Mouse (Mus musculus): ENCODE measurements around the gene Vmn1r230. TPM values are rescaled to one million over a fixed set of nuclear protein-coding genes. Genes with fewer than 3 reads are reported as not detected.

Gene Vmn1r230
- not detected in 2 replicates for polyA plus RNA-seq (2015; fragmentation: Nextera tagmentation; extraction: Ambion mirVana)

DNA sequence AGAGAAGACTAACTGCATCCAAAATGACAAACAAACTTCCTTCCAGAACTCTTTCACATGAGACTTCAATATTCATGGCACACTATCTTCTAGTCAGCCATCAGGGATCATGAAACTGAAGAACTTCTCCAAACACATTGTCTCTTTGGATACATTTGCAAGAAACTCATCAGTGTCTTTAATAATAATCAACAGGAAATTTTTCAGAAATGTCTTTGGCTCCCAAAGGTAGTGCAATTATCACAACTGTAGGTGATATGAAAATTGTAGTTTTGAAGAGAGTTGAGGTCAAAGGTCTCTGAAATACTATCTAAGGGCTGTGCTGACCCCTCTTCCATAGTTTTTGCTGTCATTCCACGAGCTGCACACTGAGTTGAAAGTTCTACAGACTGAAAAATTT is at the start of gene Vmn1r230:
Gene Vmn1r230, plus strand, starts transcription at position 301 of the 400 bp plus-strand sequence.
- WGBS, result 5% methylated on average over 1 of the region's 1 CpGs
- ATAC-seq (ENCODE audit: borderline replicate concordance, extremely low read depth, low FRiP score, low TSS enrichment), result no peak

DNA sequence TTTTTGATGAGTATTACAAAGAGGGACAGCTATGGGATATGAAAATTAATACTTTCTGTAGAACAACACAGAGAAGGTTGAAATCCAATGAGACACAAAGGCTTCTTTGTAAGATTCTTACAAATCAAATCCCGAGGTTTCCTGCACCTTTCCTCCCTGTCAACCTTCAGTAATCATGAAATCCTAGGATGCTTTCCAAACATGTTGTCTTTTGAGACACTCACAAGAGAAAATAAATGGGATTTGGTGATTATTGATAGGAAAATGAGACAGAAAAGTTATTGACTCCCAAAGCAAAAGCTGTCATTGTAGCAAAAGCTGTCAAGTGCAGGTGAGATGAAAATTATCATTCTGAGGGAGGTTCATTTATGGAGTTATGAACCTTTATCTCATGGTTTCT is 29.0 kb upstream of the Vmn1r230 start, which contains the start of gene Vmn1r229:
Gene Vmn1r229, plus strand, starts transcription at position 301 of the 400 bp plus-strand sequence.
- H3K4me2 ChIP-seq, result no peak within 1 kb of the TSS
- no peaks in the 10 kb centered on the region for H3K9me3 ChIP-seq
- H3K4me1 ChIP-seq, result no peaks in the 10 kb centered on the region
- no peak for ATAC-seq (ENCODE audit: borderline replicate concordance, extremely low read depth, low FRiP score, low TSS enrichment)
- no peak within 1 kb of the TSS for H3K27ac ChIP-seq
- H3K27me3 ChIP-seq, result no peaks in the 10 kb centered on the region
- no peak within 1 kb of the TSS for H3K4me3 ChIP-seq
- WGBS, result 57% methylated on average over 1 of the region's 1 CpGs
- no peak within 1 kb of the TSS for H3K9ac ChIP-seq
- H3K36me3 ChIP-seq, result no peaks in the 10 kb centered on the region

More for the DNA sequence above, at the start of gene Vmn1r230:
- H3K27ac ChIP-seq, result no peak within 1 kb of the TSS
- no peaks in the 10 kb centered on the region for H3K27me3 ChIP-seq
- H3K4me3 ChIP-seq, result no peak within 1 kb of the TSS
- H3K9ac ChIP-seq, result no peak within 1 kb of the TSS
- no peaks in the 10 kb centered on the region for H3K4me1 ChIP-seq
- no peak within 1 kb of the TSS for H3K4me2 ChIP-seq
- no peaks in the 10 kb centered on the region for H3K36me3 ChIP-seq
- no peaks in the 10 kb centered on the region for H3K9me3 ChIP-seq

Other genes starting within 250 kb of the Vmn1r230 start
- gene Vmn2r110, start 244.0 kb upstream of the Vmn1r230 start, polyA plus RNA-seq (2015; fragmentation: Nextera tagmentation; extraction: Ambion mirVana), result 0.02 and 0.03 TPM in 2 replicates
- not detected in 2 replicates for gene Fpr-rs3, start 215.6 kb upstream of the Vmn1r230 start, polyA plus RNA-seq (2015; fragmentation: Nextera tagmentation; extraction: Ambion mirVana)
- gene Vmn1r226, start 157.6 kb upstream of the Vmn1r230 start, polyA plus RNA-seq (2015; fragmentation: Nextera tagmentation; extraction: Ambion mirVana), result not detected in 2 replicates
- gene Vmn1r227, start 110.6 kb upstream of the Vmn1r230 start, polyA plus RNA-seq (2015; fragmentation: Nextera tagmentation; extraction: Ambion mirVana), result not detected in 2 replicates
- gene Vmn1r228, start 54.3 kb upstream of the Vmn1r230 start, polyA plus RNA-seq (2015; fragmentation: Nextera tagmentation; extraction: Ambion mirVana), result not detected in 2 replicates
- not detected in 2 replicates for gene Vmn1r229, start 28.9 kb upstream of the Vmn1r230 start, polyA plus RNA-seq (2015; fragmentation: Nextera tagmentation; extraction: Ambion mirVana)
- not detected in 2 replicates for gene Vmn1r231, start 64.6 kb downstream of the Vmn1r230 start, polyA plus RNA-seq (2015; fragmentation: Nextera tagmentation; extraction: Ambion mirVana)
- gene Vmn1r232, start 79.3 kb downstream of the Vmn1r230 start, polyA plus RNA-seq (2015; fragmentation: Nextera tagmentation; extraction: Ambion mirVana), result not detected in 2 replicates
- 378 and 380 TPM in 2 replicates for gene Ppp2r1a, start 104.9 kb downstream of the Vmn1r230 start, polyA plus RNA-seq (2015; fragmentation: Nextera tagmentation; extraction: Ambion mirVana)
- gene Vmn1r233, start 156.0 kb downstream of the Vmn1r230 start, polyA plus RNA-seq (2015; fragmentation: Nextera tagmentation; extraction: Ambion mirVana), result not detected in 2 replicates
- gene Zfp160, start 168.5 kb downstream of the Vmn1r230 start, polyA plus RNA-seq (2015; fragmentation: Nextera tagmentation; extraction: Ambion mirVana), result 12.8 and 14.6 TPM in 2 replicates

Data from lung, embryonic 15.5 days (tissue).